Mouse (Mus musculus) midbrain, postnatal 0 days (tissue): ENCODE measurements at regions not wholly inside any gene's neighbourhood (a gene's known extent, or its start where the extent isn't known, plus 50 kb on each side); places are given as distances from the start of the nearest gene placed in this dataset.
A peak's percentile ranks its signal among the peaks of the same experiment; 100 is the strongest.

Source experiments
- ATAC-seq: fragments of 200-750 bp; cut with Nextera tagmentation; 2 replicates; pipeline ENCODE4 v1.8.0; 2017; ENCODE audit warnings: moderate number of reproducible peaks, mild to moderate bottlenecking, moderate TSS enrichment, moderate library complexity; ENCODE audit not compliant: low FRiP score
- DNase-seq: peaks from one replicate; pipeline ENCODE4 v3.0.0-alpha.2; 2015; ENCODE audit warnings: low spot score
- H3K27ac ChIP-seq: fragments of 300-500 bp; sonication (generic); 2 replicates; pipeline ENCODE4 v1.5.1; 2014; ENCODE audit warnings: low read depth, mild to moderate bottlenecking, low read length, mixed read lengths
- H3K27me3 ChIP-seq: fragments of 300-500 bp; sonication (generic); 2 replicates; pipeline ENCODE4 v1.6.1; 2014; ENCODE audit warnings: low read length, control low read depth, mixed read lengths; ENCODE audit not compliant: insufficient read depth
- H3K36me3 ChIP-seq: fragments of 300-500 bp; sonication (generic); 2 replicates; pipeline ENCODE4 v1.6.1; 2014; ENCODE audit warnings: low read length, control low read depth, mixed read lengths; ENCODE audit not compliant: insufficient read depth
- H3K4me1 ChIP-seq: fragments of 300-500 bp; sonication (generic); 2 replicates; pipeline ENCODE4 v1.6.1; 2014; ENCODE audit warnings: mild to moderate bottlenecking, control low read depth, antibody characterized with exemption, low read length, mixed read lengths; ENCODE audit not compliant: insufficient read depth
- H3K4me2 ChIP-seq: fragments of 300-500 bp; sonication (generic); 2 replicates; pipeline ENCODE4 v1.6.1; 2014; ENCODE audit warnings: low read depth, mild to moderate bottlenecking, low read length, mixed read lengths; ENCODE audit not compliant: poor library complexity, severe bottlenecking
- H3K4me3 ChIP-seq: fragments of 300-500 bp; sonication (generic); 2 replicates; pipeline ENCODE4 v1.5.1; 2014; ENCODE audit warnings: low read depth, mild to moderate bottlenecking, low read length, moderate library complexity
- H3K9ac ChIP-seq: fragments of 300-500 bp; sonication (generic); replicated peaks from 2 replicates; pipeline ENCODE4 v1.6.1; 2014; ENCODE audit warnings: mild to moderate bottlenecking, low read length, moderate library complexity, mixed read lengths; ENCODE audit not compliant: poor library complexity, severe bottlenecking
- H3K9me3 ChIP-seq: fragments of 300-500 bp; sonication (generic); 2 replicates; pipeline ENCODE4 v1.6.1; 2016; ENCODE audit warnings: low read length, control low read depth
- CTCF ChIP-seq: IDR thresholded peaks from 2 replicates; pipeline ENCODE4 v1.5.1; 2016; ENCODE audit warnings: antibody characterized with exemption, mild to moderate bottlenecking
- WGBS: fragments of 180-500 bp; shearing (Covaris S2); extraction: QIAGEN DNeasy Blood & Tissue Kit; methylation state at CpG from one replicate; pipeline ENCODE4 v1.1.7; 2014; 5-methylcytosine and 5-hydroxymethylcytosine counted together

- DNase-seq (no peak), ATAC-seq (no peak)
- Histone ChIP-seq H3K4me1 (no peaks in the 10 kb centered on the region), H3K9ac (no peak overlapping the region), H3K4me2 (no peak overlapping the region), H3K36me3 (no peaks in the 10 kb centered on the region), H3K27me3 (no peaks in the 10 kb centered on the region), H3K4me3 (no peak overlapping the region), H3K9me3 (no peaks in the 10 kb centered on the region), H3K27ac (no peak overlapping the region)
- 78% methylated on average over 9 of the region's 9 CpGs for WGBS
- TF ChIP-seq CTCF, result no peak
Observed at GRCm38 (mm10) chr8:103912983-103913926, 188.2 kb upstream of the Cdh5 start.

- Histone ChIP-seq H3K4me3 (no peak overlapping the region), H3K27me3 (no peaks in the 10 kb centered on the region), H3K9ac (no peak overlapping the region), H3K27ac (no peak overlapping the region), H3K4me1 (no peaks in the 10 kb centered on the region), H3K36me3 (no peaks in the 10 kb centered on the region), H3K4me2 (no peak overlapping the region), H3K9me3 (no peaks in the 10 kb centered on the region)
- no peak for ATAC-seq
- peak; percentile 59 for DNase-seq
- 53% methylated on average over 6 of the region's 6 CpGs for WGBS
- TF ChIP-seq CTCF, result peak; percentile 70
Observed at GRCm38 (mm10) chr8:103913927-103914640, 187.3 kb upstream of the Cdh5 start.

- ATAC-seq (no peak), DNase-seq (no peak)
- Histone ChIP-seq H3K4me1 (no peaks in the 10 kb centered on the region), H3K4me2 (no peak overlapping the region), H3K4me3 (no peak overlapping the region), H3K27ac (no peak overlapping the region), H3K27me3 (no peaks in the 10 kb centered on the region), H3K9ac (no peak overlapping the region), H3K9me3 (no peaks in the 10 kb centered on the region), H3K36me3 (no peaks in the 10 kb centered on the region)
- 93% methylated on average over 3 of the region's 3 CpGs for WGBS
- TF ChIP-seq CTCF, result no peak
Observed at GRCm38 (mm10) chr8:103919324-103919723, 182.1 kb upstream of the Cdh5 start.

DNA sequence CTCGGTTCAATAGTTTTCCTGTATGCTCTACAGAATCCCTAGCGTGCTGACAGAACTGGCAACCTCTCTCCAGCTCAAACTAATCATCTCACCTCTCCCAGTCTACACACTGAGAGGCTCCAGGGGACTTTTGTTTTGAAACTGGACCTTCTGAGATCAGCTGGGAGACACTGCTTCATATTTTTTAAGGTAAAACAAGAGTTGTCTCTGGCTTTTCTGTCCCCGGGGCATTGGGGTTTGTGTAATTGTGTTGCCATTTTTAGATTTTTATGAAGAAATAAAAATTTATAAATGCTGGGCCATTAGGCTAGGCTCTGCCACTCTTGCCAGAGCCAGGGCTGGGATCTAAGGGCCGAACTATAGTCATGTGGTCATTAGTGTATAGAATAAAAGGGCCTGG, 179.8 kb upstream of the Cdh5 start:
- H3K9me3 ChIP-seq, result no peaks in the 10 kb centered on the region
- ATAC-seq, result no peak
- H3K27me3 ChIP-seq, result no peaks in the 10 kb centered on the region
- no peak for DNase-seq
- H3K4me1 ChIP-seq, result no peaks in the 10 kb centered on the region
- H3K9ac ChIP-seq, result no peak overlapping the region
- 90% methylated on average over 4 of the region's 4 CpGs for WGBS
- no peak for TF ChIP-seq CTCF
- no peaks in the 10 kb centered on the region for H3K36me3 ChIP-seq
- no peak overlapping the region for H3K27ac ChIP-seq
- no peak overlapping the region for H3K4me3 ChIP-seq
- H3K4me2 ChIP-seq, result no peak overlapping the region

GRCm38 (mm10) chr8:103922746-103923145, 178.7 kb upstream of the Cdh5 start:
- ATAC-seq (no peak), DNase-seq (no peak)
- no peaks in the 10 kb centered on the region for H3K27me3 ChIP-seq
- H3K36me3 ChIP-seq, result no peaks in the 10 kb centered on the region
- no peak overlapping the region for H3K9ac ChIP-seq
- no peaks in the 10 kb centered on the region for H3K9me3 ChIP-seq
- no peak for TF ChIP-seq CTCF
- no peaks in the 10 kb centered on the region for H3K4me1 ChIP-seq
- WGBS, result 84% methylated on average over 2 of the region's 2 CpGs
- no peak overlapping the region for H3K4me2 ChIP-seq
- H3K4me3 ChIP-seq, result no peak overlapping the region
- H3K27ac ChIP-seq, result no peak overlapping the region

GRCm38 (mm10) chr8:103932681-103933080, 168.7 kb upstream of the Cdh5 start:
- no peaks in the 10 kb centered on the region for H3K27me3 ChIP-seq
- H3K4me2 ChIP-seq, result no peak overlapping the region
- ATAC-seq (no peak), DNase-seq (no peak)
- no peak overlapping the region for H3K4me3 ChIP-seq
- TF ChIP-seq CTCF, result no peak
- H3K4me1 ChIP-seq, result no peaks in the 10 kb centered on the region
- H3K36me3 ChIP-seq, result no peaks in the 10 kb centered on the region
- no peaks in the 10 kb centered on the region for H3K9me3 ChIP-seq
- 77% methylated on average over 1 of the region's 1 CpGs for WGBS
- H3K9ac ChIP-seq, result no peak overlapping the region
- no peak overlapping the region for H3K27ac ChIP-seq
